Mouse (Mus musculus) liver, adult 2 months (tissue): ENCODE results near the gene Kctd2.

Source experiments
- CTCF ChIP-seq: fragments of 200-500 bp; IDR thresholded peaks from 2 replicates; pipeline ENCODE4 v1.5.1; 2011; ENCODE audit warnings: low read depth, low read length, control low read depth
- POLR2A ChIP-seq: fragments of 200-500 bp; IDR thresholded peaks from 2 replicates; pipeline ENCODE4 v1.6.1; 2011; ENCODE audit warnings: low read length, control low read depth; ENCODE audit not compliant: insufficient read depth; ENCODE audit errors: extremely low read depth

- TF ChIP-seq CTCF (no peak), POLR2A (no peak)
These were observed 37.5 kb downstream of the Kctd2 start for GRCm38 (mm10) chr11:115457405-115457804.
